Mouse (Mus musculus) activated CD4-positive, CD25-positive, alpha-beta regulatory T cell (primary cell): Measurements from ENCODE around the gene Fosb. TPM values are rescaled to one million over a fixed set of nuclear protein-coding genes. Genes with fewer than 3 reads are reported as not detected.

Source experiments
- polyA plus RNA-seq, 2 experiments: library from polyadenylated mRNA; unstranded; fragments of 100-300 nt; shearing (Covaris generic); gene quantifications; one replicate each; pipeline ENCODE4 v1.2.1; 2017

Fosb gene
- polyA plus RNA-seq = 1 to 10 TPM in 1 of 2 experiments, under 1 TPM in 1; 0.52 to 1.4 TPM

GRCm38 (mm10) chr7:19309884-19310641, at the start of gene Fosb:
Gene Fosb, minus strand, starts transcription at chr7:19310051.

GRCm38 (mm10) chr7:19359299-19359891, 49.5 kb upstream of the Fosb start, which contains the start of the genes Cd3eap and Ppp1r13l:
Gene Cd3eap, minus strand, starts transcription at chr7:19359483.
Gene Ppp1r13l, plus strand, starts transcription at chr7:19359749.

GRCm38 (mm10) chr7:19344237-19344847, 34.5 kb upstream of the Fosb start, which contains the start of gene Ercc1:
Gene Ercc1, plus strand, starts transcription at chr7:19344778.

GRCm38 (mm10) chr7:19282385-19282784, 27.5 kb downstream of the Fosb start, which contains the start of gene Rtn2:
Gene Rtn2, plus strand, starts transcription at chr7:19282624.

GRCm38 (mm10) chr7:19279581-19280114, 30.2 kb downstream of the Fosb start, which contains the start of gene Ppm1n:
Gene Ppm1n, minus strand, starts transcription at chr7:19280064.

GRCm38 (mm10) chr7:19271238-19272172, 38.3 kb downstream of the Fosb start, which contains the start of gene Vasp:
Gene Vasp, minus strand, starts transcription at chr7:19271817.

Other genes starting within 250 kb of the Fosb start
- 1 to 10 TPM in 1 of 2 experiments, under 1 TPM in 1; 0.13 to 1.2 TPM for gene Dmwd, start 233.8 kb downstream of the Fosb start, polyA plus RNA-seq
- gene Dmpk, start 226.2 kb downstream of the Fosb start, polyA plus RNA-seq = under 1 TPM in 1 of 2 experiments, not detected in 1; 0.23 TPM
- under 1 TPM in 1 of 2 experiments, not detected in 1; 0.61 TPM for gene Six5, start 215.5 kb downstream of the Fosb start, polyA plus RNA-seq
- gene Gm4969, start 191.7 kb downstream of the Fosb start, polyA plus RNA-seq = not detected
- gene Fbxo46, start 190.2 kb downstream of the Fosb start, polyA plus RNA-seq = 10 to 100 TPM in 1 of 2 experiments, 1 to 10 TPM in 1; 9.4 to 18.5 TPM
- gene Qpctl, start 160.8 kb downstream of the Fosb start, polyA plus RNA-seq = 10 to 100 TPM in 1 of 2 experiments, 1 to 10 TPM in 1; 9.8 to 10.7 TPM
- 10 to 100 TPM; 43.7 to 53.5 TPM for gene Snrpd2, start 160.3 kb downstream of the Fosb start, polyA plus RNA-seq
- under 1 TPM in 1 of 2 experiments, not detected in 1; 0.37 TPM for gene Gipr, start 143.9 kb downstream of the Fosb start, polyA plus RNA-seq
- 10 to 100 TPM; 21.8 to 28.3 TPM for gene Eml2, start 133.6 kb downstream of the Fosb start, polyA plus RNA-seq
- gene Gpr4, start 97.5 kb downstream of the Fosb start, polyA plus RNA-seq = under 1 TPM; 0.16 to 0.17 TPM
- 10 to 100 TPM; 17.5 to 19.0 TPM for gene Opa3, start 81.7 kb downstream of the Fosb start, polyA plus RNA-seq
- gene Vasp, start 38.2 kb downstream of the Fosb start, polyA plus RNA-seq = 100 to 1,000 TPM; 246 to 417 TPM
- gene Ppm1n, start 30.0 kb downstream of the Fosb start, polyA plus RNA-seq = 1 to 10 TPM in 1 of 2 experiments, under 1 TPM in 1; 0.77 to 7.4 TPM
- gene Rtn2, start 27.4 kb downstream of the Fosb start, polyA plus RNA-seq = under 1 TPM; 0.25 to 0.48 TPM
- gene Ercc1, start 34.7 kb upstream of the Fosb start, polyA plus RNA-seq = 10 to 100 TPM; 74.5 to 80.7 TPM
- 10 to 100 TPM; 10.2 to 19.7 TPM for gene Cd3eap, start 49.4 kb upstream of the Fosb start, polyA plus RNA-seq
- gene Ppp1r13l, start 49.7 kb upstream of the Fosb start, polyA plus RNA-seq = under 1 TPM; 0.32 to 0.49 TPM
- gene Ercc2, start 72.0 kb upstream of the Fosb start, polyA plus RNA-seq = 1 to 10 TPM; 5.6 to 7.5 TPM
- gene Klc3, start 94.1 kb upstream of the Fosb start, polyA plus RNA-seq = 10 to 100 TPM; 19.5 to 32.4 TPM
- not detected for gene Ckm, start 94.7 kb upstream of the Fosb start, polyA plus RNA-seq
- gene Mark4, start 148.8 kb upstream of the Fosb start, polyA plus RNA-seq = 10 to 100 TPM in 1 of 2 experiments, 1 to 10 TPM in 1; 6.8 to 12.1 TPM
- under 1 TPM in 1 of 2 experiments, not detected in 1; 0.49 TPM for gene Exoc3l2, start 153.3 kb upstream of the Fosb start, polyA plus RNA-seq
- gene Bloc1s3, start 198.3 kb upstream of the Fosb start, polyA plus RNA-seq = 10 to 100 TPM; 11.1 to 14.2 TPM
- 100 to 1,000 TPM in 1 of 2 experiments, 10 to 100 TPM in 1; 98.1 to 104 TPM for gene Trappc6a, start 198.3 kb upstream of the Fosb start, polyA plus RNA-seq
- under 1 TPM in 1 of 2 experiments, not detected in 1; 0.44 TPM for gene Nkpd1, start 207.8 kb upstream of the Fosb start, polyA plus RNA-seq